Mouse (Mus musculus): ENCODE measurements at regions not wholly inside any gene's neighbourhood (a gene's known extent, or its start where the extent isn't known, plus 50 kb on each side); places are given as distances from the start of the nearest gene placed in this dataset.

DNA sequence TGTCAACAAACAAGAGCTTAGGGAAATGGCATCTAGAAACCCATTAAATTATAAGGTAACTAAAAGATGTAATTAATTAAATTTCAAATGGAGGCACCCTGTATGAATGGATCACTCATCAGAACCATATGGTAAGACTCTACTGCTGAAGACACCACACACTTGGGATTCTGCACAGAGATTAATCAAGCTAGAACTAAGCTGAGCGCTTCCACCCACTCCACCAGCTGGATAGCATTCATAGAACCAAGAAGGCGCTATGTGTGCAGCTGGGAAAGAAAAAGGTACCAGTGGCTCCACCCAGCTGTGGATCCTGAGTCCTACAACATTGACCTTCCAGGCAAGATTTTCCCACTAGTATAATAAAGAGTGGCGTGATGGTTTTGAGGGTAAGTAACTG, 171.6 kb upstream of the Fbxo33 start:
- no peak for DNase-seq
- intact Hi-C loops (cut with DNase I; ENCODE audit: low total_unique reads), result no loop called here

DNA sequence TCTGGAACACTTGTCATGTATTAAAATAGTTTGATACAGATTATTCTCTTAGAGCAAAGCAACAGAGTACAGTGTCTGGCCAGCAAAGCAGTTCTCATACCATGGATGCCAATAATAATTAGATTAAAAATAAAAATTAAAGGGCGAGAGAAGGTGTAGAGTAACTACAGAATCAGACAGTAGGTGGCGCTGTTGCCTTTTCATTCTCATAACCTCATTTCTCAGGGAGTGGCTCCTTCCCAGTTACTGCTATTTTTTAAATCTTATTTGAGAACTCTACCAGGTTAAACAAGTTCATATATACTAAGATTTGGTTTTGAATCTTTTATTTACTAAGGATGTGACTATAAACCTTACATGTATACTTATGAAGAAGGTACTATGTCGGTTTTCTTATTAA, 163.3 kb upstream of the Fbxo33 start:
- intact Hi-C loops (cut with DNase I; ENCODE audit: low total_unique reads), result no loop called here
- DNase-seq, result no peak

DNA sequence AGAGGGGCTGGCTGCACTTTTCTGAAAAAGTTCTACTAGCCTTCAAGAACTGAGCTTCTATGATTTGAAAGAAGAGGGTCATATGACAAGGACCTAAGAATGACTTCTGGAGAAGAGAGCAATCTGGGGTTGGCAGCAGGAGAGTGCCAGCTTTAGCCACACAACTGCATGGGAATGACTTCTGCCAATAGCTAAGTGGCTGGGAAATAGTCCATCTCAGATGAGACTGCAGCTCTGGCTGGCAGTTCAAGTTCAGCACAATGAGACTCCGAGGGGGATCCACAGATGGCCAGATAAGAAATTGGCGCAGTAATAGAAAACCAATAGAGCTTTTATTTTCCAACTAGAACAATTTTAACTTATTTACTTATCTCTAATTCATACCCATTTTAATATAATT, 122.1 kb upstream of the Fbxo33 start:
- DNase-seq, result no peak
- intact Hi-C loops (cut with DNase I; ENCODE audit: low total_unique reads), result no loop called here

DNA sequence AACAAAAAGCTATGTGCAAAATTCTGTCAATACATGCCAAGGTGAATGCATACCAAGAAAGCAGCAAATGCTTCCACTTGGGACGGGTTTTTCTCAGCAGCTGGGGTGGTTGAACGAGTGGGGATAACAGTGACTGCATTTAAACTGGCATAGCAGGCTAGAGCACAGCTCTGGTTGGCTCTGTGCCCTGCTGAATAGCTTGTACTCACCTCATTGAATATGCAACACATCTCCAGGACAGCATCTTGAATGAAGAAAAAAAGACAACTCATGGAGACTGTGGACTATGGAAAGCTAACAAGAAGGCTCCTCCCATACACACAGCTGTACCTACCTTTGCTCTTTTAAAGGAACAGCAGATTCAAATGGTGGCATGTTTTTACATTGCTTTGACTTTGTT, 111.2 kb upstream of the Fbxo33 start:
- intact Hi-C loops (cut with DNase I; ENCODE audit: low total_unique reads), result no loop called here
- DNase-seq, result no peak

DNA sequence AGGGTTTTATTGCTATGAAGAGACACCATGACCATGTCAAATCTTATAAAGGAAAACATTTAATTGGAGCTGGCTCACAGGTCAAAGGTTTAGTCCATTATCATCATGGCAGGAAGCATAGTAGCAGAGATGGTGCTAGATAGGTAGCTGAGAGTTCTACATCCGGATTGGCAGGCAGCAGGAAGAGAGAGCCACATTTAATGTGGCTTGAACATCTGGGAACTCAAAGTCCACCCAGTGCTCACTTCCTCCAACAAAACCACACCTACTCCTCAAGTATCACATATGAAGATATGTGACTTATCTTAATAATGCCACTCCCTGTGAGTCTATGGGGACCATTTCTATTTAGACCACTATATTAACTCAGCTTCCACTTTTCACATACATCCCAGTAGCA, 93.2 kb upstream of the Fbxo33 start:
- intact Hi-C loops (cut with DNase I; ENCODE audit: low total_unique reads), result no loop called here
- DNase-seq, result no peak

DNA sequence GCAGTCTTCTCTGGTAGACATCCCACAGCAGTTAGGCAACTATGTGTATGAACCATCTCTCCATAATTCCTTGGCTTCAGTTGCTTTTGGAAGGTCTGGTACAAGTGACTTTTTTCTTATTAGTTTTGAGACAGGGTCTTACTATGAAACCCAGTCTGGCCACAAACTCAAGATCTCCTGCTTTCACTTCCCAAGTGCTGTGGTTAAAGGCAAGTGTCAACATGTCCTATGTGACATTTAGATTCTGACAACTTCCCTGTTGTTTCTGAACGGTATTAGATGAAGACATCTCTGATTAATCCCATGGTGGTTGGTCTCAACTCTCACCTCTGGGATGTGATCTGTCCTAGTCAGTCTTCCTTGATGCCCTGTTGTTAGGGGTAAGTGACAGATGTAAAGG, 88.4 kb upstream of the Fbxo33 start:
- DNase-seq, result no peak
- intact Hi-C loops (cut with DNase I; ENCODE audit: low total_unique reads), result no loop called here

DNA sequence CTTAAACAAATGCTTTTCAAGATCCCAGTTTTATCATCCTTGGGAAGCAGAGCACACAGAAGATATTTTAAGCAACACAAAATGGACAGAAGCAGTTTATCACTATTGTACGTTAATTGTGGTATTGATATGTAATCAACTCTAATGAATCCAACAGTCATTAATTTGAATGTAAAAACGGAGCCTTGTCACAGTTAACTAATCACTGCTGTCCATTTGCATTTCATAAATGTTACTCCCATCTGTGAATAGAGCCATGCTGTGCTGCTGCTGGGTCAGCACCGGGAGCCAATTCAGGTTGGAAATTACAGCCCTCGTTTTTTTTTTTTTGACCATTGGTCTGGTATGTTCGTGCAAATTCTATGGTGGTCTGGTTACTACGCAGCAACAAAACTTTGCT, 85.0 kb upstream of the Fbxo33 start:
- DNase-seq, result no peak
- intact Hi-C loops (cut with DNase I; ENCODE audit: low total_unique reads), result no loop called here

Data from gastrocnemius, postnatal 14 days (tissue).